Mouse (Mus musculus) heart, adult 18-20 months (tissue): ENCODE data around the gene Gm8126. TPM values are rescaled to one million over a fixed set of nuclear protein-coding genes. Genes with fewer than 3 reads are reported as not detected.
"Not testable (repeated sequence)": the region's sequence is repeated elsewhere in the genome, so short reads cannot be mapped to it uniquely, and the experiment has no call there.

Source experiments
- DNase-seq, 2 experiments: peaks; one replicate each; pipeline ENCODE4 v3.0.0; 2021 to 2022; ENCODE audit warnings: mixed read lengths in 1 of 2
- long read RNA-seq, 2 experiments: library from polyadenylated mRNA; stranded (forward); transcript quantifications; one replicate each; pipeline ENCODE4 v2.0.0; 2021
- total RNA-seq, 2 experiments: library from RNA; stranded (reverse); gene quantifications; 2 replicates each; pipeline ENCODE4 v1.2.3; 2021

The Gm8126 gene
- total RNA-seq, result not detected
- long read RNA-seq, experiment 1, result 0 reads
- long read RNA-seq, experiment 2, result 0 reads

GRCm38 (mm10) chr14:43258349-43258748, at the start of gene Gm8126:
TSS of gene Gm8126 (plus strand) at chr14:43258649.
- DNase-seq, result not testable (repeated sequence)

- not testable (repeated sequence) for DNase-seq
These were observed 23.2 kb upstream of the Gm8126 start, which contains the start of gene Gm8122 for GRCm38 (mm10) chr14:43235204-43235603. TSS of gene Gm8122 (minus strand) at chr14:43235304.

- not testable (repeated sequence) for DNase-seq
These were observed 20.7 kb upstream of the Gm8126 start for GRCm38 (mm10) chr14:43237769-43238168.

GRCm38 (mm10) chr14:43249611-43250170, 8.8 kb upstream of the Gm8126 start:
- not testable (repeated sequence) for DNase-seq

- not testable (repeated sequence) for DNase-seq
These were observed 7.7 kb upstream of the Gm8126 start for GRCm38 (mm10) chr14:43250549-43251253.

- not testable (repeated sequence) for DNase-seq
These were observed 1.9 kb upstream of the Gm8126 start for GRCm38 (mm10) chr14:43256511-43256910.

GRCm38 (mm10) chr14:43263421-43263820, 5.0 kb downstream of the Gm8126 start:
- not testable (repeated sequence) for DNase-seq

- not testable (repeated sequence) for DNase-seq
These were observed 10.2 kb downstream of the Gm8126 start for GRCm38 (mm10) chr14:43268521-43269084.

GRCm38 (mm10) chr14:43269211-43269610, 10.8 kb downstream of the Gm8126 start:
- not testable (repeated sequence) for DNase-seq

GRCm38 (mm10) chr14:43273161-43273560, 14.7 kb downstream of the Gm8126 start:
- DNase-seq, result not testable (repeated sequence)

- DNase-seq, result not testable (repeated sequence)
These were observed 16.6 kb downstream of the Gm8126 start, which contains the start of gene Gm9732 for GRCm38 (mm10) chr14:43274986-43275511. TSS of gene Gm9732 (plus strand) at chr14:43275036.

- DNase-seq, result not testable (repeated sequence)
These were observed 17.3 kb downstream of the Gm8126 start for GRCm38 (mm10) chr14:43275752-43276151.

- DNase-seq, result not testable (repeated sequence)
These were observed 19.0 kb downstream of the Gm8126 start for GRCm38 (mm10) chr14:43277468-43277867.

- DNase-seq, result not testable (repeated sequence)
These were observed 19.7 kb downstream of the Gm8126 start for GRCm38 (mm10) chr14:43278146-43278545.

- not testable (repeated sequence) for DNase-seq
These were observed 20.2 kb downstream of the Gm8126 start for GRCm38 (mm10) chr14:43278681-43279080.

GRCm38 (mm10) chr14:43293503-43293902, 35.1 kb downstream of the Gm8126 start, which contains the start of gene Gm8127:
TSS of gene Gm8127 (minus strand) at chr14:43293832.
- DNase-seq, result not testable (repeated sequence)

Other genes starting within 250 kb of the Gm8126 start
- gene Gm10376, start 243.0 kb upstream of the Gm8126 start, total RNA-seq, result not detected
- gene Gm8094, start 182.0 kb upstream of the Gm8126 start, total RNA-seq, result not detected
- gene Gm8104, start 158.0 kb upstream of the Gm8126 start, total RNA-seq, result not detected
- gene Gm7233, start 78.8 kb upstream of the Gm8126 start, total RNA-seq, result not detected
- gene Gm8122, start 23.3 kb upstream of the Gm8126 start, total RNA-seq, result not detected
- gene Gm9732, start 16.4 kb downstream of the Gm8126 start, total RNA-seq, result not detected
- not detected for gene Gm8127, start 35.2 kb downstream of the Gm8126 start, total RNA-seq
- gene 1700001F09Rik, start 89.2 kb downstream of the Gm8126 start, total RNA-seq, result not detected
- gene Gm8138, start 157.7 kb downstream of the Gm8126 start, total RNA-seq, result not detected